Mouse (Mus musculus) thymus, adult 2 months (tissue): ENCODE data around the gene Abhd8. TPM values are rescaled to one million over a fixed set of nuclear protein-coding genes. Genes with fewer than 3 reads are reported as not detected.

Source experiments
- DNase-seq: peaks from one replicate; pipeline ENCODE4 v3.0.0; 2021
- H3K27ac ChIP-seq: fragments of 200-500 bp; 2 replicates; pipeline ENCODE4 v1.5.1; 2012; ENCODE audit warnings: low read length, control low read depth; ENCODE audit not compliant: control insufficient read depth, insufficient read depth
- H3K27me3 ChIP-seq: fragments of 200-500 bp; 2 replicates; pipeline ENCODE4 v1.6.1; 2012; ENCODE audit warnings: mild to moderate bottlenecking, low read length, moderate library complexity, mixed read lengths; ENCODE audit not compliant: control insufficient read depth, insufficient read depth
- H3K36me3 ChIP-seq: fragments of 200-500 bp; 2 replicates; pipeline ENCODE4 v1.6.1; 2012; ENCODE audit warnings: mild to moderate bottlenecking, low read length, moderate library complexity; ENCODE audit not compliant: control insufficient read depth, insufficient read depth
- H3K4me1 ChIP-seq: fragments of 200-500 bp; replicated peaks from 2 replicates; pipeline ENCODE4 v1.6.1; 2012; ENCODE audit warnings: low read length; ENCODE audit not compliant: control insufficient read depth, insufficient read depth
- H3K4me3 ChIP-seq: fragments of 200-500 bp; 2 replicates; pipeline ENCODE4 v1.5.1; 2012; ENCODE audit warnings: mild to moderate bottlenecking, low read length, control low read depth, moderate library complexity; ENCODE audit not compliant: control insufficient read depth, insufficient read depth
- CTCF ChIP-seq: fragments of 200-500 bp; IDR thresholded peaks from 2 replicates; pipeline ENCODE4 v1.5.1; 2012; ENCODE audit warnings: mild to moderate bottlenecking, control low read depth, low read length, moderate library complexity, borderline replicate concordance; ENCODE audit not compliant: control insufficient read depth, poor library complexity, insufficient read depth; ENCODE audit errors: extremely low read depth
- POLR2A ChIP-seq: fragments of 200-500 bp; IDR thresholded peaks from 2 replicates; pipeline ENCODE4 v1.6.1; 2012; ENCODE audit warnings: mild to moderate bottlenecking, low read length, control low read depth, moderate library complexity; ENCODE audit not compliant: control insufficient read depth, poor library complexity, insufficient read depth; ENCODE audit errors: extremely low read depth
- WGBS: fragments of 180-500 bp; shearing (Covaris S2); methylation state at CpG from one replicate; pipeline ENCODE4 v1.1.7; 2018; 5-methylcytosine and 5-hydroxymethylcytosine counted together
- polyA plus RNA-seq: library from polyadenylated mRNA; depleted of rRNA; stranded (reverse); fragments of >200 nt; gene quantifications from 2 replicates; pipeline ENCODE4 v1.2.3, GENCODE M21; 2012

Gene Abhd8
- polyA plus RNA-seq, 1 experiment = 282 TPM

DNA sequence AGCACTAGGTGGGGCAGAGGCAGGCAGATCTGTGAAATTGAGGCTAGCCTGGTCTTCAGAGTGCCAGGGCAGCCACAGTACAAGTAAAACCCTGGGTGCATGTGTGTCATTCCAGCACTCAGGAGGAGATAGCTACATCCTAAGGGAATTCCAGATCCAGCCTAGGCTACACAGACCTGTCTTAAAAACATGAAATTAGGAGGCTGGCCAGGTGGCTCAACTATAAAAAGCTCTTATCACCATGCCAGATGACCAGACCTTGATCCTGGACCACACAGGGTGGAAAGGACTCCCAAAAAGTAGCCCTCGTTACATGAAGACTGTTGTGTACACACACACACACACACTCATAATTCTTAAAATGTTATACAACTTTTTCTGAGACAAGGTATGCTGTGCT, 4.5 kb upstream of the Abhd8 start:
- Histone ChIP-seq H3K4me1 (peaks cover 26% of the 10 kb centered on the region), H3K27me3 (no peaks in the 10 kb centered on the region), H3K4me3 (no peak overlapping the region), H3K36me3 (peaks cover 11% of the 10 kb centered on the region), H3K27ac (no peak overlapping the region)
- 98% methylated on average over 1 of the region's 1 CpGs for WGBS
- DNase-seq = no peak
- no peak for TF ChIP-seq CTCF
- TF ChIP-seq POLR2A = no peak

DNA sequence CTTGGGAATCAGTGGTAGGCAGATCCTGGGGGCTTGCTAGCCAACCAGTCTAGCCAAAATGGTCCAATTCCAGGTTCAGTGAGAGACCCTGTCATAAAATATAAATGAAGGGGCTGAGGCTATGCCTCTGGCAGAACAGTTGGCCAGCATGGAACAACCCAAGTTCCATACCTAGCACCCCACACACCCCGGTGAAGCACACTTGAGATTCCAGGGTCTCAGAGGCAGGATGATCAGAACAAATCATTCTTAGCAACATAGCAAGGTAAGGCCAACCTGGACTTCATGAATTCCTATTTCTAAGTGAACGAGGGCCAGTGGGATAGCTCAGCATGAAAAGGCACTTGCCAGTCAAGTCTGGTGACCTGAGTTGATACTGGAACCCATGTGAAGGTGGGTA, 3.7 kb upstream of the Abhd8 start:
- no peaks in the 10 kb centered on the region for H3K27me3 ChIP-seq
- no peak overlapping the region for H3K27ac ChIP-seq
- H3K4me1 ChIP-seq = peaks cover 30% of the 10 kb centered on the region
- no peak for TF ChIP-seq CTCF
- no peak for TF ChIP-seq POLR2A
- no peak overlapping the region for H3K4me3 ChIP-seq
- peaks cover 4% of the 10 kb centered on the region for H3K36me3 ChIP-seq
- WGBS = 98% methylated on average over 2 of the region's 2 CpGs
- no peak for DNase-seq

DNA sequence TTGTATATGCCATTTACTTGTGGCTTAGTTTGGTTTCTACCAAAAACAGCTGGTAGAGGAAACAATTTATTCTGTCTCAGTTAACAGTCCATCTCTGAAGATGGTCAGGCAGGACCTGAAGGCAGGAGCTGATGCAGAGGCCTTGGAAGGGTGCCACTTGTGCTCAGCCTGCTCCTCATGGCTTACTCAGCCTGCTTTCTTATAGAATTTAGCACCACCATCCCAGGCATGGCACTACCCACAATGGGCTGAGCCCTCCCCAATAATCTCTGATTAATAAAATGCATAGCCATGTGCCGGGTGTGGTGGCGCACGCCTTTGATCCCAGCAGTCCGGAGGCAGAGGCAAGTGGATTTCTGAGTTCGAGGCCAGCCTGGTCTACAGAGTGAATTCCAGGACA, 2.7 kb upstream of the Abhd8 start:
- H3K4me1 ChIP-seq = peaks cover 40% of the 10 kb centered on the region
- H3K27me3 ChIP-seq = no peaks in the 10 kb centered on the region
- TF ChIP-seq POLR2A (no peak), CTCF (no peak)
- WGBS = 97% methylated on average over 5 of the region's 5 CpGs
- peaks cover 3% of the 10 kb centered on the region; the same call in 1 of the 2 replicates for H3K36me3 ChIP-seq
- no peak overlapping the region for H3K27ac ChIP-seq
- no peak for DNase-seq
- no peak overlapping the region for H3K4me3 ChIP-seq

DNA sequence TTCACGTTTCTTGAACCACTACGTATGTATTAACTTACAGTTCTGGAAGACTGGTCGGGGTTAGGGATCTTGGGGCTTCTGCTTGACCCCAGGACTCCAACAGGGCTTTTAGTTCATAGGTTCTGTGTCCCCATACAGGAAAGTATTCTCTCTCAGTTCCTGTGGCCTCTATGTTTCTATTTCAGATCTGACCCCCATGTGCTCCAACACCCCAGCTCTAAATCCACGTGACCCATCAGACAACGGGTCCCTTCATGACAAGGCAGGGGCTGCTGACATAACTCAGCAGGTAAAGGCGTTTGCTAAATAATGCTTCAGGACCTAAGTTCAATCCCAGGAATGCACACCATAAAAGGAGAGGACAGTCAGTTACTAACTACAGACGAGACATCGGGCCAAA, 2.3 kb upstream of the Abhd8 start:
- DNase-seq = no peak
- 89% methylated on average over 8 of the region's 8 CpGs for WGBS
- H3K27me3 ChIP-seq = no peaks in the 10 kb centered on the region
- no peak overlapping the region for H3K27ac ChIP-seq
- H3K4me1 ChIP-seq = peaks cover 42% of the 10 kb centered on the region
- no peak overlapping the region for H3K4me3 ChIP-seq
- TF ChIP-seq POLR2A (no peak), CTCF (no peak)
- H3K36me3 ChIP-seq = peaks cover 7% of the 10 kb centered on the region

DNA sequence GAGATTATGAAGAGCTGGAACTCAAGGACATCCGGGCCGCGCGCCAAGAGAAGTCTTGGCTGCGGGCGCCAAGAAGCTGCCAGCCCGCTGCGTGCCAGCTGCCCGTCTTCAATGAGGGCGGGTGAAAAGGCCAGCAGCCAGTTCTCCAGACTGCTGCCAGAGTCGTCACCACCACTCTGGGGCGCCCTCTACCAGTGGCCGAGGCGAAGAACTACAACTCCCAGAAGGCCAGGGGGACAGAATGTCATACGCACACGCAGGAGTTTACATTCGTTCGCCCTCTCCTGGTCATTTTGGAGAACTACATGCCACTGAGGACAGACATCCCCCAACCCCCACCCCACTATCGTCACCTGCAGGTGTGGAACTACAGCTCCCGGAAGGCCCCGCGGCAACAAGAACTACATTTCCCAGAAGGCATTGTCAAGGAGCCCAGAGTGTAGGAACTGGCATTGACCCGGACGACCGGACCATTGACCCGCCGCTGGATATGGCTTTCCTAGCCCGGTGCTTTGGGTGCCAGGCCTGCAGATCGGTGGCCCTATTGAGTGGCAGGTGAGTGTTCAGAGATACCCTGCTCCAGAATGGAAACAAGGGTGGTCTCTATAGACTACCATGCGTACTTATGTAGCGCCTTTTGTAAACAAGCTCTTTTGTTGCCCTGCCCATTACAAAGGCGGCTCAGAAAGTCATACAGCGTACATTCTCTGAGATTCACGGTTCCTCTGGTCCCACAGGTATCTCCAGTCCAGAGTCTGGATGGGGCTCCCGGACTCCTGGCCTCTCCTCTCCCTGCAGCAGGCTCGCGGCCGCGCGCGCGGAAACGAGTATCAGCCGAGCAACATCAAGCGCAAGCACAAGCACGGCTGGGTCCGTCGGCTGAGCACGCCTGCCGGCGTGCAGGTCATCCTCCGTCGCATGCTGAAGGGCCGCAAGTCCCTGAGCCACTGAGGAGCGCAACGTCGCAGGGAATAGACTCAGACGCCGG, 1.4 kb upstream of the Abhd8 start, which contains the start of gene Mrpl34:
Gene Mrpl34, plus strand, starts transcription at position 447 of the 988 bp plus-strand sequence.
- Histone ChIP-seq H3K27ac (peak within 1 kb of the TSS; percentile 67), H3K27me3 (no peaks in the 10 kb centered on the region), H3K4me1 (peaks cover 33% of the 10 kb centered on the region), H3K4me3 (peak within 1 kb of the TSS; percentile 89), H3K36me3 (peaks cover 13% of the 10 kb centered on the region)
- TF ChIP-seq CTCF (peak; percentile 84), POLR2A (peak; percentile 40; the same call in 1 of the 2 replicates)
- DNase-seq = peak; percentile 98
- WGBS = 1% methylated on average over 59 of the region's 59 CpGs

DNA sequence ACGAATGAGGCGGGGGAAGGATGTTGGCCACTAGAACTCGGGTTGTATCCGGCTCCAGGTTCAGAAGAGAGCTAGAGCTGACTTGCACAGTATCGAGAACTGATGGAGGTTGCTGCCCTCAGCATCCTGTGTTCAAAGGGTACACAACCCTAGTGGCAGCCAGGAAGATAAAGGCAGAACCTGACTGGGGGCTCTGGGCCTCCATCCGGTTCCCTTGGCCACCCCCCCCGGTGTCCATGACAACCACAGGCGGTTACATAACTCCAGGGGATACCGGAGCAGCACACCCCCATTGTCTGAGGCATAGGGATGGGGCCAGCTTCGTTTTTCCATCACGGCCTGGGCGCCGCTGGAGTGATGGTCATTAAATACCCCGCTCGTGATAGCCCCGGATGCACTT, 669 bp downstream of the Abhd8 start:
- peaks cover 31% of the 10 kb centered on the region for H3K36me3 ChIP-seq
- WGBS = under 1% methylated on average over 16 of the region's 16 CpGs
- TF ChIP-seq CTCF (peak; percentile 52; the same call in 1 of the 2 replicates), POLR2A (peak; percentile 22; the same call in 1 of the 2 replicates)
- H3K27ac ChIP-seq = peak overlapping the region; percentile 90
- H3K4me1 ChIP-seq = peaks cover 30% of the 10 kb centered on the region
- no peaks in the 10 kb centered on the region for H3K27me3 ChIP-seq
- peak; percentile 84 for DNase-seq
- H3K4me3 ChIP-seq = peak overlapping the region; percentile 89
